Mouse (Mus musculus) stomach, embryonic 16.5 days (tissue): ENCODE data around the gene Arid2. TPM values are rescaled to one million over a fixed set of nuclear protein-coding genes. Genes with fewer than 3 reads are reported as not detected.
A peak's percentile ranks its signal among the peaks of the same experiment; 100 is the strongest.
"Not testable (repeated sequence)": the region's sequence is repeated elsewhere in the genome, so short reads cannot be mapped to it uniquely, and the experiment has no call there.

Experiments
- ATAC-seq: fragments of 200-750 bp; cut with Nextera tagmentation; 2 replicates; pipeline ENCODE4 v1.8.0; 2017; ENCODE audit warnings: moderate number of reproducible peaks, moderate TSS enrichment; ENCODE audit not compliant: insufficient read depth, low FRiP score
- H3K27ac ChIP-seq: fragments of 300-500 bp; sonication (generic); 2 replicates; pipeline ENCODE4 v1.5.1; 2014; ENCODE audit warnings: low read length
- H3K27me3 ChIP-seq: fragments of 300-500 bp; sonication (generic); 2 replicates; pipeline ENCODE4 v1.6.1; 2014; ENCODE audit warnings: low read length, control low read depth, mixed read lengths; ENCODE audit not compliant: control insufficient read depth, insufficient read depth
- H3K36me3 ChIP-seq: fragments of 300-500 bp; sonication (generic); 2 replicates; pipeline ENCODE4 v1.6.1; 2014; ENCODE audit warnings: low read length; ENCODE audit not compliant: control insufficient read depth, insufficient read depth
- H3K4me1 ChIP-seq: fragments of 300-500 bp; sonication (generic); 2 replicates; pipeline ENCODE4 v1.6.1; 2014; ENCODE audit warnings: low read length, control low read depth, mixed read lengths; ENCODE audit not compliant: control insufficient read depth, insufficient read depth
- H3K4me2 ChIP-seq: fragments of 300-500 bp; sonication (generic); 2 replicates; pipeline ENCODE4 v1.6.1; 2014; ENCODE audit warnings: low read depth, low read length, mixed read lengths
- H3K4me3 ChIP-seq: fragments of 300-500 bp; sonication (generic); replicated peaks from 2 replicates; pipeline ENCODE4 v1.5.1; 2014; ENCODE audit warnings: mild to moderate bottlenecking, low read length
- H3K9ac ChIP-seq: fragments of 300-500 bp; sonication (generic); 2 replicates; pipeline ENCODE4 v1.6.1; 2014; ENCODE audit warnings: low read length
- H3K9me3 ChIP-seq: fragments of 300-500 bp; sonication (generic); replicated peaks from 2 replicates; pipeline ENCODE4 v1.6.1; 2016; ENCODE audit warnings: low read length, control low read depth; ENCODE audit not compliant: control insufficient read depth
- WGBS: fragments of 180-500 bp; shearing (Covaris S2); extraction: QIAGEN DNeasy Blood & Tissue Kit; methylation state at CpG from one replicate; pipeline ENCODE4 v1.1.7; 2014; 5-methylcytosine and 5-hydroxymethylcytosine counted together
- polyA plus RNA-seq: library from polyadenylated mRNA; unstranded; fragments of >200 nt; fragmentation: Nextera tagmentation; extraction: Ambion mirVana; gene quantifications from 2 replicates; pipeline ENCODE4 v1.2.1, GENCODE M21; 2015

The Arid2 gene
- polyA plus RNA-seq = 17.1 and 19.7 TPM in 2 replicates

GRCm38 (mm10) chr15:96287369-96287975, at the start of gene Arid2:
TSS of gene Arid2 (plus strand) at chr15:96287518.
- Histone ChIP-seq H3K36me3 (no peaks in the 10 kb centered on the region), H3K4me2 (peak within 1 kb of the TSS; percentile 95), H3K27ac (peak within 1 kb of the TSS; percentile 100), H3K9ac (peak within 1 kb of the TSS; percentile 100), H3K27me3 (no peaks in the 10 kb centered on the region), H3K4me3 (peak within 1 kb of the TSS; percentile 91), H3K9me3 (no peaks in the 10 kb centered on the region), H3K4me1 (peaks cover 16% of the 10 kb centered on the region)
- peak; percentile 54 for ATAC-seq
- WGBS = under 1% methylated on average over 51 of the region's 67 CpGs

DNA sequence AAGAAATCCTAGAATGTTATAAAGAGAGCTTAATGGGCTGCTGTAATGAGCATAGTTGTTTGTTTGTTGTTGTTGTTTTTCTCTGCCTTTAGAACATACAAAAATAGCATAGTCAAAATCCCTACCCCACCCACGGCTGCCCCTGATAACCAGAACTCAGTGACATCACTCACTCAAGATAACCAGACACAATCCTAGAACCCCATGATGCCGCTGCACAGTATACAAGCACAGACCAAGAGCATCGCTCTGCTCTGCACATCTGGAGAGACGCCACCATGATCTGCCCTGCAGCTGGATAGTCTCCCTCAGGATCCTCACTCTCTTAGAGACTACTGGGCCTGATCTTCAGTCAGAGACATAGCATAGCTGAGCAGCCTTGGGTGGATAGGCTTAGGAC, 49.2 kb upstream of the Arid2 start:
- Histone ChIP-seq H3K27ac (no peak overlapping the region), H3K4me1 (no peaks in the 10 kb centered on the region), H3K27me3 (no peaks in the 10 kb centered on the region), H3K36me3 (no peaks in the 10 kb centered on the region), H3K9ac (no peak overlapping the region), H3K9me3 (no peaks in the 10 kb centered on the region), H3K4me2 (no peak overlapping the region), H3K4me3 (no peak overlapping the region)
- 90% methylated on average over 4 of the region's 4 CpGs for WGBS
- ATAC-seq = no peak

DNA sequence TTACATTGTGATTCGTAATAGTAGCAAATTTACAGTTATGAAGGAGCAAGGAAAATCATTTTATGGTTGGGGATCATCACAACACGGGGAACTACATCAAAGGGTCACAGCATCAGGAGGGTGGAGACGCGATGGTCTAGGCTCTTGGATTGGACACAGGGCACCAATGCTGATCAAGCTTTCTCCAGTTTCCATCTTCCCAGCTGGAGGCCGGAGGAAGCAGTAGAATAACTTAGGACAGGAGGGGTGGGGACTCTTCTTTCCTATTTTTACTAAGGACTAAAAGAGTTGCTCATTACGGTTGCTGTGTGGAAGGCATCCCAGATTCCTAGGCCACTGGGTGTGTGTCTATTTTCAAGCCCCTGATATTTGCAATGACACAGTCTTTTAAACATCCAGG, 43.1 kb upstream of the Arid2 start:
- Histone ChIP-seq H3K9me3 (no peaks in the 10 kb centered on the region), H3K9ac (no peak overlapping the region), H3K4me2 (no peak overlapping the region), H3K27me3 (no peaks in the 10 kb centered on the region), H3K27ac (no peak overlapping the region), H3K4me3 (no peak overlapping the region), H3K36me3 (no peaks in the 10 kb centered on the region), H3K4me1 (no peaks in the 10 kb centered on the region)
- WGBS = 80% methylated on average over 6 of the region's 6 CpGs
- no peak for ATAC-seq

DNA sequence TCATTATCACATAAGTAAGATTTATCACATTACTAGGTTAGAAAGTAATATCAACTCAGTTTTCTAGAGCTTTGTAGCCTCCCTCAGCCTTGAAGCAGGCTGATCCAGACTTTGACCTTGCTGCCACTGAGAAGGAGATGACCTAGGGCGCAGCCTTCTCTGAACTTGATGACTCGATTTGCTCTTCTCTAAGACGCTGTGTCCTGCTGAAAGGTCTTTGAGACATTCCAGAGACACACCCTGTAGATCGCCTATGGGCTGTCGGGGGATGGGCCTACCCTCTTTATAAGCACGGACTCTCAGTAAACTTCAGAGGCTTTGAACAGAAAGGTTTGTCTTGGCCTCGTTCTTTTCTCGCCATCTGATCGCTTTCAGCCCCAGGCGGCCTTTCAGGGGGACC, 42.6 kb upstream of the Arid2 start:
- not testable (repeated sequence) for ATAC-seq
- WGBS = 60% methylated on average over 10 of the region's 10 CpGs

DNA sequence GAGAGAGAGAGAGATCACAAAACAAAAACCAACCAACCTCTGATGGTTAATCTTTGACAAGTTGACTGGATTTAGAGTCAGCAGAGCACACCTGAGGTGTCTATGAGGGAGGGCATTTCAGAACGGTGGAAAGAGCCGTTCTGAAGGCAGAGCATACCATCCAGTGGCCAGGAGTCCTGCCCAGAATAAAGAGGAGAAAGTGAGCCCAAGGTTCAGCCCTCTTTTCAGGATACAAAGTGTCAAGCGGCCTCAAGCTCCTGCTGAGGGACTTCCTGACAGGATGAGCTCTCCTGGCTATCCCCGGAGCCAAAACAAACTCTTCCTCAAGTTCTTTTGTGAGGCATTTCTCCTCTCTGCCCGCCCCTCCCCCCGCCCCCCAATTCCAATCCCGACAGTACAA, 33.5 kb upstream of the Arid2 start:
- Histone ChIP-seq H3K27me3 (no peaks in the 10 kb centered on the region), H3K4me1 (peaks cover 9% of the 10 kb centered on the region; the same call in 1 of the 2 replicates), H3K4me2 (peak overlapping the region; percentile 72), H3K27ac (no peak overlapping the region), H3K9ac (0 out of 2 replicates have a peak overlapping the region, but pooled peaks have one; percentile 56), H3K4me3 (peak overlapping the region; percentile 38), H3K36me3 (no peaks in the 10 kb centered on the region), H3K9me3 (no peaks in the 10 kb centered on the region)
- 5% methylated on average over 7 of the region's 7 CpGs for WGBS
- ATAC-seq = no peak

More for the DNA sequence above, 42.6 kb upstream of the Arid2 start:
- not testable (repeated sequence) for H3K36me3 ChIP-seq, H3K9me3 ChIP-seq, H3K4me2 ChIP-seq, H3K9ac ChIP-seq, H3K27ac ChIP-seq, H3K4me1 ChIP-seq, H3K4me3 ChIP-seq, H3K27me3 ChIP-seq

- Histone ChIP-seq H3K36me3 (no peaks in the 10 kb centered on the region), H3K27ac (no peak overlapping the region), H3K4me2 (peak overlapping the region; percentile 72), H3K27me3 (no peaks in the 10 kb centered on the region), H3K9ac (peak overlapping the region; percentile 56), H3K4me3 (peak overlapping the region; percentile 38), H3K9me3 (no peaks in the 10 kb centered on the region), H3K4me1 (peaks cover 9% of the 10 kb centered on the region; the same call in 1 of the 2 replicates)
- 3% methylated on average over 17 of the region's 17 CpGs for WGBS
- no peak for ATAC-seq
Observed at GRCm38 (mm10) chr15:96254356-96254755, 33.0 kb upstream of the Arid2 start.

DNA sequence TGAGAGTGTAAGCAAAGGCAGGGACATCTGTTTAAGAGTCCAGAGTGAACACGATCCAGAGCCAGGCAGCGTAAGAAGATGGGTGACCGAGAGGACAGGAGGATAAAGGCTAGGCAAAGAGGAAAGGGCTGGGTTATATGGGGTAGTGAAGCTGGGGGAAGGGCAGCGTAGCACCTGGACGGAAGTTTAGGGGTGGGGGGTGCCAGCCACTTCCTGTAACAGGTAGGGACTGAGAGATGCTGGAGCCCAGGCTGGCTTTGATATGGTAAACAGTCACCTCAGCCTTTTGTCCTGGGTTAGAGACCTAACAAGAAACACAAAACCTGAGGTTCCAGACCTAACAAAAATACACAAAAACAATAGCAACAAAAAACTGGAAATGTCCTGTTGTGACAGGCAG, 29.5 kb upstream of the Arid2 start:
- Histone ChIP-seq H3K4me3 (no peak overlapping the region), H3K9ac (no peak overlapping the region), H3K27me3 (no peaks in the 10 kb centered on the region), H3K36me3 (no peaks in the 10 kb centered on the region), H3K27ac (no peak overlapping the region), H3K9me3 (peaks cover 17% of the 10 kb centered on the region), H3K4me2 (no peak overlapping the region), H3K4me1 (peaks cover 9% of the 10 kb centered on the region; the same call in 1 of the 2 replicates)
- WGBS = 65% methylated on average over 5 of the region's 5 CpGs
- ATAC-seq = no peak

DNA sequence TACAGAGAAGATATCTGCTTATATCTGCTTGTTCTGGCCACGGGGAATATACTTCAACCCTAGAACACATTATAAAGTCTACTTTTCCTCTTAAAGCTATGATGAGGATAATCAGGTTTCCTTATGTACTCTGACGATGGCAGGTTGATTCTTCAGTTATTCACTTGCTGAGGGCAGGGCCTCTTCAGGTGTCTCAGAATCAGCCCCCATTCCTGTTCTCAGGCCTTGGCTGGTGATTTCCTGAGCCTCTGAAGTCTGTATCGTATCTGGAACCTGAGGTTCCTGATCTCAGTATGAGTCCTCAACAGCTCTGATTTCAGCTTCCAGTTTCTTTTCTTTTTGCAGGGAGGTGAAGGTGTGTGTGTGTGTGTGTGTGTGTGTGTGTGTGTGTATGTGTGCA, 22.7 kb upstream of the Arid2 start:
- Histone ChIP-seq H3K4me1 (no peaks in the 10 kb centered on the region), H3K4me2 (no peak overlapping the region), H3K9ac (no peak overlapping the region), H3K9me3 (peaks cover 37% of the 10 kb centered on the region), H3K27me3 (no peaks in the 10 kb centered on the region), H3K4me3 (no peak overlapping the region), H3K27ac (no peak overlapping the region), H3K36me3 (peaks cover 21% of the 10 kb centered on the region)
- no peak for ATAC-seq
- WGBS = 94% methylated on average over 3 of the region's 3 CpGs

DNA sequence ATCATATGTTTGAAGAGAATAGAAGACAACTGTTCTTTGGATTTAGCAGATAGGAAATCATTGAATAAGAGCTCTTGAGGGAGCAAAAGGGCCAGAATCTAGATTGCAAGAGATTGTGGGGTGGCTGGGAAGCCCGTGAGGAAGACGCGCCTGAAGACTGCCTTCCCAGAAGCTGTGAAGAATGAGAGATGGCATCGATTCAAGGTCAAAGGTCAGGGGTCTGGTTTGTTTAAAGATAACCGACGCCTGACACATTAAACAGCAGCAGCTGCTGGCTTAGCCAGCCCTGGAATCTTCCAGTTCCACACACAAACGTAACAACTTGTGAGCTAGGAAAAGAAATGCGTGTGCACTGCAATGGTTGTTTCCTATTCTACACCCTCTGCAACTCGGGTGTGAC, 19.4 kb upstream of the Arid2 start:
- no peak for ATAC-seq
- H3K4me1 ChIP-seq = peaks cover 4% of the 10 kb centered on the region; the same call in 1 of the 2 replicates
- H3K9ac ChIP-seq = no peak overlapping the region
- H3K36me3 ChIP-seq = peaks cover 21% of the 10 kb centered on the region
- no peaks in the 10 kb centered on the region for H3K27me3 ChIP-seq
- H3K27ac ChIP-seq = no peak overlapping the region
- H3K4me2 ChIP-seq = no peak overlapping the region
- 39% methylated on average over 9 of the region's 9 CpGs for WGBS
- peaks cover 19% of the 10 kb centered on the region for H3K9me3 ChIP-seq
- H3K4me3 ChIP-seq = no peak overlapping the region
